Mouse (Mus musculus): ENCODE data around the gene Mrpl16. TPM values are rescaled to one million over a fixed set of nuclear protein-coding genes. Genes with fewer than 3 reads are reported as not detected.
A peak's percentile ranks its signal among the peaks of the same experiment; 100 is the strongest.

Gene Mrpl16
- total and polyA plus RNA-seq, 3 experiments = 46.8 to 58.3 TPM; not detected in 1

DNA sequence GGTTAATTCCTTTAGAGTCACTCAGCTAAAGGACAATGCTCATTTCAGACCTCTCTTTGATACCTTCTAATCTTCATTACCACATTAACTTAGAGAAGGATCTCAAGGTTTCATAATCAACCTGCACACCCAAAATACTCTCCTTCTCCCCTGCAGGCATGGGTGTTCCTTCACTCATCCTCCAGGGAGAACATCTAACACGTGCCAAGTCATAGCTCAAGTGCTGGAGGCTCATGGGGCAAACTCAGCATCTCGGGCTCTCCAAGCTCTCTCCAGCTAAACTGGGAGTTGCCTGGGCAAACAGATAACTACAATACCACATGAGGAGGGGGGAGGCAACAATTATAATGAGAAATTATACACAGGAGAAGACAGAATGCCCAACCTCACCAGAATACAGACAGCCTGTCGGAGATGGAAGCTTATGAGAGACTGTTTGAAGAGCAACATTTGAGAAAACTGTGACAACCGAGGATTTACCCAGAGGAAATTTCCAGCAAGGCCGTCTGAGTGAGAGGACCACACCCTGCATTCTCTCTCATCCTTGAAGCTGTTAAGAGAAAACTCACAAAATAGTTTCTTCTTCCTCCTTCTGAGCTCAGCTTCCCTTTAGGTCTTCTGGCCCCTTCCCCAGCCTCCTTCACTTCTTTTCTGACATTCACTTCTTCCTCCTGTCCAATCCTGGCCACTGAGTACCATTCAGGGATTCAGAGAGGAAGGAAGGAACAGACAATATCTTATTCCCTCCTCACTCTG lies 40.0 kb downstream of the Mrpl16 start:
- no peaks in the 10 kb centered on the region; a peak in 1 of 4 replicates for H3K27me3 ChIP-seq (ENCODE audit: control insufficient read depth in 1 of 2, insufficient read depth in 2 of 2, low read length in 2 of 2)
- peaks cover 0 to 38% of the 10 kb centered on the region in 2 experiments; a peak in 2 of 4 replicates for H3K36me3 ChIP-seq (ENCODE audit: control insufficient read depth in 1 of 2, insufficient read depth in 2 of 2, low read length in 2 of 2)
- no peak overlapping the region for H3K4me3 ChIP-seq (ENCODE audit: control insufficient read depth in 1 of 2, insufficient read depth in 1 of 2, low read depth in 2 of 2, low read length in 2 of 2)
- no peaks in the 10 kb centered on the region for H3K9me3 ChIP-seq (replicated peaks; ENCODE audit: insufficient read depth, low read length)
- H3K4me1 ChIP-seq (ENCODE audit: control insufficient read depth in 1 of 2, insufficient read depth in 2 of 2, low read length in 2 of 2) = peaks cover 17 to 36% of the 10 kb centered on the region in 2 experiments
- H3K79me2 ChIP-seq (ENCODE audit: control insufficient read depth, insufficient read depth, low read length, poor library complexity) = no peaks in the 10 kb centered on the region
- no peak for TF ChIP-seq KAT2A (conservative IDR thresholded peaks at IDR 0.05; ENCODE audit: low read depth, low read length)
- no peak for TF ChIP-seq UBTF (IDR thresholded peaks at IDR 0.05; ENCODE audit: borderline replicate concordance, insufficient read depth, low read depth, low read length)
- no peak for TF ChIP-seq ZKSCAN1 (IDR thresholded peaks at IDR 0.05; ENCODE audit: low read depth, low read length)
- TF ChIP-seq ZMIZ1 (IDR thresholded peaks at IDR 0.05; ENCODE audit: low read depth, low read length) = no peak
- no peak for TF ChIP-seq NELFE (IDR thresholded peaks at IDR 0.05; ENCODE audit: low read depth, low read length)
- no peak for TF ChIP-seq CHD2 (IDR thresholded peaks at IDR 0.05; ENCODE audit: low read length)
- no peak for TF ChIP-seq SIN3A (IDR thresholded peaks at IDR 0.05; ENCODE audit: low read length)
- TF ChIP-seq MAX (IDR thresholded peaks at IDR 0.05; ENCODE audit: low read length) = peak; percentile 76
- TF ChIP-seq BHLHE40 (IDR thresholded peaks at IDR 0.05; ENCODE audit: borderline replicate concordance, low read depth, low read length) = peak; percentile 39; the same call in 1 of the 2 replicates
- TF ChIP-seq MAFK (IDR thresholded peaks at IDR 0.05; ENCODE audit: borderline replicate concordance, low read depth, low read length) = no peak
- no peak for TF ChIP-seq TCF12 (IDR thresholded peaks at IDR 0.05; ENCODE audit: low read depth, low read length)
- 0 out of 2 replicates have a peak, but pooled peaks have one; percentile 10 for TF ChIP-seq RCOR1 (IDR thresholded peaks at IDR 0.05; ENCODE audit: low read depth, low read length)
- TF ChIP-seq EP300 (IDR thresholded peaks at IDR 0.05; ENCODE audit: low read depth in 1 of 2, low read length in 2 of 2) = peak in 1 of 2 experiments; percentile 36; a peak in 1 of 4 replicates
- TF ChIP-seq POLR2AphosphoS5 (IDR thresholded peaks at IDR 0.05; ENCODE audit: borderline replicate concordance, low read depth, low read length) = no peak
- no peak for TF ChIP-seq JUND (IDR thresholded peaks at IDR 0.05; ENCODE audit: low read depth, low read length)
- 0 out of 2 replicates have a peak, but pooled peaks have one; percentile 13 for TF ChIP-seq ETS1 (IDR thresholded peaks at IDR 0.05; ENCODE audit: low read depth, low read length)
- H3K27ac ChIP-seq (ENCODE audit: control insufficient read depth, low read depth, low read length) = peak overlapping the region; percentile 5; the same call in 1 of the 2 replicates
- no peak overlapping the region; the same call in 1 of the 2 replicates for H3K9ac ChIP-seq (ENCODE audit: control insufficient read depth, low read depth, low read length, poor library complexity, severe bottlenecking)
- DNase-seq (ENCODE audit: low read depth, low spot score) = peak; percentile 36

DNA sequence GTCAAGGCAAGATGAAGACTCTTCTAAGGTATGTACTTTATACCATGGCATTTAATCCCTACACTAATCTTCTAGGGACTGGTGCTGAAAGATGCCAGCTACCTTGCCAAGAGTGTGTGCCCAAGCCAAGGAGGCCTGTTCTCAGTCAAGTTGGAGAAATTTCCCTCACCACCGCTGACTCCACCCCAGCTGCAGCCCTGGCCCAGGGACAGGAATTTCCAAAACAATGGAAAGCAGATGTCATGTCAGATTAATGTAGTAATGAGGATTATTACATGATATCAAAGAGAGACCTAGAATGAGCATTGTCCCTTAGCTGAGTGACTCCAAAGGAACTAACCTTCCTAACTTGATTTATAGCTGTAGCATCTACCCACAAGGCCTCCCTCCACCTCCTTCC lies 40.7 kb downstream of the Mrpl16 start:
- Histone ChIP-seq H3K27ac (ENCODE audit: control insufficient read depth, low read depth, low read length) (no peak overlapping the region), H3K9ac (ENCODE audit: control insufficient read depth, low read depth, low read length, poor library complexity, severe bottlenecking) (no peak overlapping the region), H3K36me3 (ENCODE audit: control insufficient read depth in 1 of 2, insufficient read depth in 2 of 2, low read length in 2 of 2) (peaks cover 0 to 38% of the 10 kb centered on the region in 2 experiments; a peak in 2 of 4 replicates), H3K4me1 (ENCODE audit: control insufficient read depth in 1 of 2, insufficient read depth in 2 of 2, low read length in 2 of 2) (peaks cover 17 to 36% of the 10 kb centered on the region in 2 experiments), H3K79me2 (ENCODE audit: control insufficient read depth, insufficient read depth, low read length, poor library complexity) (no peaks in the 10 kb centered on the region), H3K4me3 (ENCODE audit: control insufficient read depth in 1 of 2, insufficient read depth in 1 of 2, low read depth in 2 of 2, low read length in 2 of 2) (no peak overlapping the region), H3K9me3 (replicated peaks; ENCODE audit: insufficient read depth, low read length) (no peaks in the 10 kb centered on the region), H3K27me3 (ENCODE audit: control insufficient read depth in 1 of 2, insufficient read depth in 2 of 2, low read length in 2 of 2) (no peaks in the 10 kb centered on the region; a peak in 1 of 4 replicates)
- TF ChIP-seq SMC3 (IDR thresholded peaks at IDR 0.05; ENCODE audit: low read depth, low read length) = no peak
- no peak for TF ChIP-seq ZC3H11A (IDR thresholded peaks at IDR 0.05; ENCODE audit: low read depth, low read length)
- TF ChIP-seq MAZ (IDR thresholded peaks at IDR 0.05; ENCODE audit: low read depth, low read length) = no peak
- no peak for TF ChIP-seq CHD1 (IDR thresholded peaks at IDR 0.05; ENCODE audit: low read depth, low read length)
- TF ChIP-seq CHD2 (IDR thresholded peaks at IDR 0.05; ENCODE audit: low read length) = no peak
- TF ChIP-seq TBP (IDR thresholded peaks at IDR 0.05; ENCODE audit: low read depth, low read length) = no peak
- no peak for TF ChIP-seq BHLHE40 (IDR thresholded peaks at IDR 0.05; ENCODE audit: borderline replicate concordance, low read depth, low read length)
- TF ChIP-seq CTCF (IDR thresholded peaks at IDR 0.05 in 2 of 3, conservative IDR thresholded peaks at IDR 0.05 in 1 of 3; ENCODE audit: control insufficient read depth in 1 of 3, insufficient read depth in 1 of 3, low read depth in 2 of 3, low read length in 3 of 3, poor library complexity in 1 of 3, severe bottlenecking in 1 of 3) = no peak
- TF ChIP-seq NRF1 (IDR thresholded peaks at IDR 0.05; ENCODE audit: insufficient read depth, low read depth, low read length, poor library complexity, severe bottlenecking) = no peak
- no peak for TF ChIP-seq USF2 (IDR thresholded peaks at IDR 0.05; ENCODE audit: borderline replicate concordance in 1 of 2, insufficient read depth in 1 of 2, low read depth in 1 of 2, low read length in 2 of 2)
- no peak for TF ChIP-seq ZMIZ1 (IDR thresholded peaks at IDR 0.05; ENCODE audit: low read depth, low read length)
- no peak for TF ChIP-seq USF1 (IDR thresholded peaks at IDR 0.05; ENCODE audit: low read depth, low read length)
- TF ChIP-seq MAFK (IDR thresholded peaks at IDR 0.05; ENCODE audit: borderline replicate concordance, low read depth, low read length) = no peak
- no peak for TF ChIP-seq ETS1 (IDR thresholded peaks at IDR 0.05; ENCODE audit: low read depth, low read length)
- TF ChIP-seq MXI1 (IDR thresholded peaks at IDR 0.05; ENCODE audit: low read depth, low read length) = no peak
- TF ChIP-seq TCF12 (IDR thresholded peaks at IDR 0.05; ENCODE audit: low read depth, low read length) = no peak
- DNase-seq (ENCODE audit: low read depth, low spot score) = no peak
